Mouse (Mus musculus) ES-Bruce4 (cell line): Measurements from ENCODE around the gene Tsc22d3.

ENCODE experiments used
- CTCF ChIP-seq: IDR thresholded peaks from one replicate; pipeline ENCODE4 v1.8.1; 2011; ENCODE audit warnings: low read depth, low read length
- EP300 ChIP-seq: IDR thresholded peaks from 2 replicates; pipeline ENCODE4 v1.6.1; 2011; ENCODE audit warnings: low read depth, low read length; ENCODE audit not compliant: insufficient read depth
- POLR2A ChIP-seq: IDR thresholded peaks from one replicate; pipeline ENCODE4 v1.8.1; 2011; ENCODE audit warnings: low read length; ENCODE audit not compliant: insufficient read depth

GRCm38 (mm10) chrX:140532325-140532724 is 68.1 kb downstream of the Tsc22d3 start:
- TF ChIP-seq CTCF (no peak), EP300 (no peak), POLR2A (no peak)
